Mouse (Mus musculus): Measurements from ENCODE around the gene Ccdc61. TPM values are rescaled to one million over a fixed set of nuclear protein-coding genes. Genes with fewer than 3 reads are reported as not detected.

Ccdc61 gene
- polyA plus RNA-seq, 1 experiment from 2014 or later, result 15.4 TPM

GRCm38 (mm10) chr7:18950523-18951315 is 40.5 kb upstream of the Ccdc61 start:
- H3K27me3 ChIP-seq (ENCODE audit: control insufficient read depth, insufficient read depth, low read length), result no peaks in the 10 kb centered on the region
- no peak for DNase-seq (ENCODE audit: low spot score)
- TF ChIP-seq EP300 (optimal IDR thresholded peaks at IDR 0.05) (no peak), CTCF (IDR thresholded peaks at IDR 0.05; ENCODE audit: low read depth) (no peak)

GRCm38 (mm10) chr7:18949781-18950522 is 39.7 kb upstream of the Ccdc61 start:
- H3K4me1 ChIP-seq (replicated peaks; ENCODE audit: control insufficient read depth, insufficient read depth), result no peaks in the 10 kb centered on the region
- no peak overlapping the region for H3K4me2 ChIP-seq (replicated peaks; ENCODE audit: low read depth)
- no peak overlapping the region for H3K27ac ChIP-seq (replicated peaks)
- H3K9ac ChIP-seq (ENCODE audit: low read length), result no peak overlapping the region
- no peak overlapping the region for H3K4me3 ChIP-seq (ENCODE audit: low read depth, low read length)
- H3K9me3 ChIP-seq (ENCODE audit: control insufficient read depth, low read length), result no peaks in the 10 kb centered on the region
- 32% methylated on average over 12 of the region's 12 CpGs for WGBS
- H3K36me3 ChIP-seq (ENCODE audit: control insufficient read depth, insufficient read depth, low read length), result no peaks in the 10 kb centered on the region
- TF ChIP-seq EP300 (optimal IDR thresholded peaks at IDR 0.05), result no peak
- TF ChIP-seq CTCF (IDR thresholded peaks at IDR 0.05; ENCODE audit: low read depth), result no peak
- no peaks in the 10 kb centered on the region for H3K27me3 ChIP-seq (ENCODE audit: control insufficient read depth, insufficient read depth, low read length)
- no peak for ATAC-seq (ENCODE audit: low FRiP score, low TSS enrichment)
- DNase-seq (ENCODE audit: low spot score), result no peak

More at GRCm38 (mm10) chr7:18950523-18951315, 40.5 kb upstream of the Ccdc61 start:
- WGBS, result 26% methylated on average over 18 of the region's 18 CpGs
- H3K4me2 ChIP-seq (replicated peaks; ENCODE audit: low read depth), result no peak overlapping the region
- no peak overlapping the region for H3K4me3 ChIP-seq (ENCODE audit: low read depth, low read length)
- H3K4me1 ChIP-seq (replicated peaks; ENCODE audit: control insufficient read depth, insufficient read depth), result no peaks in the 10 kb centered on the region
- H3K36me3 ChIP-seq (ENCODE audit: control insufficient read depth, insufficient read depth, low read length), result no peaks in the 10 kb centered on the region
- no peaks in the 10 kb centered on the region for H3K9me3 ChIP-seq (ENCODE audit: control insufficient read depth, low read length)
- H3K27ac ChIP-seq (replicated peaks), result no peak overlapping the region
- no peak for ATAC-seq (ENCODE audit: low FRiP score, low TSS enrichment)
- no peak overlapping the region for H3K9ac ChIP-seq (ENCODE audit: low read length)

- 53% methylated on average over 6 of the region's 6 CpGs for WGBS
- no peaks in the 10 kb centered on the region for H3K36me3 ChIP-seq (ENCODE audit: control insufficient read depth, insufficient read depth, low read length)
- no peaks in the 10 kb centered on the region for H3K27me3 ChIP-seq (ENCODE audit: control insufficient read depth, insufficient read depth, low read length)
- H3K27ac ChIP-seq (replicated peaks), result peak overlapping the region; percentile 36; the same call in 1 of the 2 replicates
- H3K9me3 ChIP-seq (ENCODE audit: control insufficient read depth, low read length), result no peaks in the 10 kb centered on the region
- no peaks in the 10 kb centered on the region for H3K4me1 ChIP-seq (replicated peaks; ENCODE audit: control insufficient read depth, insufficient read depth)
- H3K4me3 ChIP-seq (ENCODE audit: low read depth, low read length), result no peak overlapping the region
- no peak overlapping the region for H3K9ac ChIP-seq (ENCODE audit: low read length)
- H3K4me2 ChIP-seq (replicated peaks; ENCODE audit: low read depth), result no peak overlapping the region
- TF ChIP-seq EP300 (optimal IDR thresholded peaks at IDR 0.05) (no peak), CTCF (IDR thresholded peaks at IDR 0.05; ENCODE audit: low read depth) (no peak)
- ATAC-seq (ENCODE audit: low FRiP score, low TSS enrichment), result peak; percentile 75
- DNase-seq (ENCODE audit: low spot score), result peak; percentile 24
Measured at GRCm38 (mm10) chr7:18948151-18948550, 37.9 kb upstream of the Ccdc61 start.

- DNase-seq (ENCODE audit: low spot score), result no peak
- no peak for ATAC-seq (ENCODE audit: low FRiP score, low TSS enrichment)
- no peak overlapping the region for H3K9ac ChIP-seq (ENCODE audit: low read length)
- H3K4me3 ChIP-seq (ENCODE audit: low read depth, low read length), result no peak overlapping the region
- H3K4me2 ChIP-seq (replicated peaks; ENCODE audit: low read depth), result no peak overlapping the region
- no peak for TF ChIP-seq CTCF (IDR thresholded peaks at IDR 0.05; ENCODE audit: low read depth)
- no peak for TF ChIP-seq EP300 (optimal IDR thresholded peaks at IDR 0.05)
- no peak overlapping the region for H3K27ac ChIP-seq (replicated peaks)
- H3K27me3 ChIP-seq (ENCODE audit: control insufficient read depth, insufficient read depth, low read length), result no peaks in the 10 kb centered on the region
- WGBS, result 60% methylated on average over 9 of the region's 9 CpGs
- no peaks in the 10 kb centered on the region for H3K9me3 ChIP-seq (ENCODE audit: control insufficient read depth, low read length)
- H3K4me1 ChIP-seq (replicated peaks; ENCODE audit: control insufficient read depth, insufficient read depth), result no peaks in the 10 kb centered on the region
- no peaks in the 10 kb centered on the region for H3K36me3 ChIP-seq (ENCODE audit: control insufficient read depth, insufficient read depth, low read length)
Measured at GRCm38 (mm10) chr7:18942815-18943214, 32.6 kb upstream of the Ccdc61 start.

- Histone ChIP-seq H3K4me1 (replicated peaks; ENCODE audit: control insufficient read depth, insufficient read depth) (no peaks in the 10 kb centered on the region), H3K27ac (replicated peaks) (no peak overlapping the region), H3K36me3 (ENCODE audit: control insufficient read depth, insufficient read depth, low read length) (no peaks in the 10 kb centered on the region), H3K27me3 (ENCODE audit: control insufficient read depth, insufficient read depth, low read length) (no peaks in the 10 kb centered on the region), H3K9ac (ENCODE audit: low read length) (no peak overlapping the region), H3K4me2 (replicated peaks; ENCODE audit: low read depth) (no peak overlapping the region), H3K4me3 (ENCODE audit: low read depth, low read length) (no peak overlapping the region), H3K9me3 (ENCODE audit: control insufficient read depth, low read length) (no peaks in the 10 kb centered on the region)
- WGBS, result 14% methylated on average over 1 of the region's 1 CpGs
- DNase-seq (ENCODE audit: low spot score) (no peak), ATAC-seq (ENCODE audit: low FRiP score, low TSS enrichment) (no peak)
- no peak for TF ChIP-seq CTCF (IDR thresholded peaks at IDR 0.05; ENCODE audit: low read depth)
- no peak for TF ChIP-seq EP300 (optimal IDR thresholded peaks at IDR 0.05)
Measured at GRCm38 (mm10) chr7:18942376-18942775, 32.2 kb upstream of the Ccdc61 start.
